In genomic region chr6:94966962-94967361, GRCm38 (mm10) we compare ENCODE assay signal across 7 mouse cellular contexts.
A peak's percentile ranks its signal among the peaks of the same experiment; 100 is the strongest.
DNase-seq lines count a peak whose midpoint lies in the region; TF ChIP-seq lines count a peak whose summit lies in the region.

No protein-coding gene starts in this region.

- H3K27ac ChIP-seq in layer of hippocampus, adult 2 months, result no peak overlapping the region

- peak in 1 of 2 experiments; percentile 51 for DNase-seq in layer of hippocampus, adult 2 months (ENCODE audit: low spot score in 2 of 2)
- DNase-seq in layer of hippocampus, adult 8-10 months (ENCODE audit: low spot score in 2 of 2), result no peak
- DNase-seq in ES-CJ7 (ENCODE audit: low read depth, low spot score), result peak; percentile 76
- peak; percentile 86 for DNase-seq in brain, embryonic 14.5 days (ENCODE audit: low read depth)
- DNase-seq in induced T-regulatory cell, adult 2 months (ENCODE audit: low read depth), result peak; percentile 52
- peak; percentile 35 for DNase-seq in retina, postnatal 7 days (ENCODE audit: low read depth, low spot score)
- DNase-seq in adrenal gland, adult 18-20 months (ENCODE audit: low spot score in 2 of 2), result no peak

- no peak overlapping the region for H3K4me3 ChIP-seq in layer of hippocampus, adult 2 months

- peak; percentile 96 for TF ChIP-seq CTCF in layer of hippocampus, adult 2 months (conservative IDR thresholded peaks at IDR 0.05)
- peak; percentile 28; the same call in 1 of the 2 replicates for TF ChIP-seq CTCF in brain, embryonic 14.5 days (IDR thresholded peaks at IDR 0.05; ENCODE audit: borderline replicate concordance, extremely low read depth, insufficient read depth, insufficient read length)

- no peak for TF ChIP-seq POLR2A in brain, embryonic 14.5 days (IDR thresholded peaks at IDR 0.05; ENCODE audit: borderline replicate concordance, extremely low read depth, insufficient read depth, insufficient read length, poor library complexity, severe bottlenecking)

Comparison
In these comparisons a context has a peak if more than half of its experiments do, and no peak if none do; other contexts are left out.
1. DNase-seq: peak in ES-CJ7 (single experiment), brain, embryonic 14.5 days (single experiment), induced T-regulatory cell, adult 2 months (single experiment) and retina, postnatal 7 days (single experiment); none in layer of hippocampus, adult 8-10 months (0 of 2) and adrenal gland, adult 18-20 months (0 of 2).